Mouse (Mus musculus) kidney, postnatal 0 days (tissue): ENCODE results near the gene Spdef. TPM values are rescaled to one million over a fixed set of nuclear protein-coding genes. Genes with fewer than 3 reads are reported as not detected.

Experiments used
- ATAC-seq: fragments of 200-750 bp; cut with Nextera tagmentation; replicated peaks from 2 replicates; pipeline ENCODE4 v1.8.0; 2017; ENCODE audit warnings: low read depth, moderate number of reproducible peaks, moderate TSS enrichment, moderate library complexity; ENCODE audit not compliant: low FRiP score
- DNase-seq: peaks from one replicate; pipeline ENCODE4 v3.0.0-alpha.2; 2016; ENCODE audit warnings: low spot score
- H3K27ac ChIP-seq: fragments of 300-500 bp; sonication (generic); 2 replicates; pipeline ENCODE4 v1.5.1; 2014; ENCODE audit warnings: mild to moderate bottlenecking
- H3K27me3 ChIP-seq: fragments of 300-500 bp; sonication (generic); 2 replicates; pipeline ENCODE4 v1.6.1; 2014; ENCODE audit warnings: low read length, mixed read lengths; ENCODE audit not compliant: insufficient read depth
- H3K36me3 ChIP-seq: fragments of 300-500 bp; sonication (generic); 2 replicates; pipeline ENCODE4 v1.6.1; 2014; ENCODE audit warnings: low read length, mixed read lengths; ENCODE audit not compliant: insufficient read depth
- H3K4me1 ChIP-seq: fragments of 300-500 bp; sonication (generic); replicated peaks from 2 replicates; pipeline ENCODE4 v1.6.1; 2014; ENCODE audit warnings: antibody characterized with exemption, low read length, mixed read lengths; ENCODE audit not compliant: insufficient read depth
- H3K4me2 ChIP-seq: fragments of 300-500 bp; sonication (generic); 2 replicates; pipeline ENCODE4 v1.6.1; 2014; ENCODE audit warnings: mild to moderate bottlenecking, low read length, moderate library complexity, mixed read lengths
- H3K4me3 ChIP-seq: fragments of 300-500 bp; sonication (generic); replicated peaks from 2 replicates; pipeline ENCODE4 v1.5.1; 2014; ENCODE audit warnings: low read depth, low read length
- H3K9ac ChIP-seq: fragments of 300-500 bp; sonication (generic); 2 replicates; pipeline ENCODE4 v1.6.1; 2014; ENCODE audit warnings: low read depth, low read length
- H3K9me3 ChIP-seq: fragments of 300-500 bp; sonication (generic); replicated peaks from 2 replicates; pipeline ENCODE4 v1.6.1; 2016; ENCODE audit warnings: low read length, inconsistent platforms, mixed read lengths
- CTCF ChIP-seq: IDR thresholded peaks from 2 replicates; pipeline ENCODE4 v1.5.1; 2016; ENCODE audit warnings: antibody characterized with exemption, low read depth, mild to moderate bottlenecking, moderate library complexity
- WGBS: fragments of 180-500 bp; shearing (Covaris S2); extraction: QIAGEN DNeasy Blood & Tissue Kit; methylation state at CpG from one replicate; pipeline ENCODE4 v1.1.7; 2014; 5-methylcytosine and 5-hydroxymethylcytosine counted together
- polyA plus RNA-seq: library from polyadenylated mRNA; unstranded; fragments of >200 nt; fragmentation: Nextera tagmentation; extraction: Ambion mirVana; gene quantifications from 2 replicates; pipeline ENCODE4 v1.2.1, GENCODE M21; 2015

Spdef gene
- polyA plus RNA-seq, 1 experiment from 2014 or later: 0.30 TPM

DNA sequence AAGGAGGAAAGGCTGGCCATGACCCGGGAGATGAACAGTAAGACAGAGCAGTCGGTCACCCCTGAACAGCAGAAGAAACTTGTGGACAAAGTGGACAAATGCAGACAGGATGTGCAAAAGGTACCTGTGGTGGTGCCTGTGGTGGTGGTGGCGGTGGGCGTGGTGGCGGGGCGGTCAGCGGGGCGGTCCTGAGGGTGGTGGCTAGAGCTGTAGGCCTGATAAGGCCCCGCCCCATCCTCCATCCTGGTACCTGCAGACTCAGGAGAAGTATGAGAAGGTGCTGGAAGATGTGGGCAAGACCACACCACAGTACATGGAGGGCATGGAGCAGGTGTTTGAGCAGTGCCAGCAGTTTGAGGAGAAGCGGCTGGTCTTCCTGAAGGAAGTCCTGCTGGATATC, 23.1 kb downstream of the Spdef start:
- DNase-seq (no peak), ATAC-seq (no peak)
- 39% methylated on average over 10 of the region's 10 CpGs for WGBS
- Histone ChIP-seq H3K4me3 (no peak overlapping the region), H3K27me3 (no peaks in the 10 kb centered on the region), H3K9me3 (no peaks in the 10 kb centered on the region), H3K4me1 (no peaks in the 10 kb centered on the region), H3K9ac (no peak overlapping the region), H3K4me2 (no peak overlapping the region), H3K36me3 (no peaks in the 10 kb centered on the region), H3K27ac (no peak overlapping the region)
- no peak for TF ChIP-seq CTCF

DNA sequence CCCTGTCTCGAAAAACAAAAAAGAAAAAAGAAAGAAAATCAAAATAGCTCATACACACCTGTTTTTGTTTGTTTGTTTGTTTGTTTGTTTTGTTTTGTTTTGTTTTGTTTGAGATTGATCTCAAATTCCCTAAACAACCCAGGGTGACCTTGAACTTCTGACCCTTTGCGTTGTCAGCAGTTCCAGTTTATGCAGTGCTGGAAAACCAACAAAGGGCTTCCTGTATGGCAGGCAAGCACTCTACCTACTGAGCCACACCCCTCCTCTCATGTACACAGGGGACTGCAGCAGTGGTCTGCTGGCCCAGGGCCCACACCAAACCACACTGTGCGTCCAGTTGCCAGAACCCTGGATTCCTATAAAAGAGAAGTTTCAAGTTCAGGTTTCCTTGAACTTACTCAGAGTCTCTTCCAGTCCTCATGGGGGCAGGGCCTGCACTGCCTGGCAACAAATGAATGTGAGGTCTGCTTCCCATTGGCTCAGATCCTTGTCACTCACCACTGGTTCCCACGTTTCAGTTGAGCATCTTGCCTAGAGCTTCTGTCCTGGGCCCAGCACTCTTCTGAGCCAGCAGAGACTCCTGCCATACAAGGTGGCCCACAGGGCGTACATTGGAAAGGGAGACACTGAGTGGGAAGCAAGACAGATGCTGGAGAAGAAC, 24.7 kb downstream of the Spdef start:
- H3K27me3 ChIP-seq: no peaks in the 10 kb centered on the region
- DNase-seq (no peak), ATAC-seq (no peak)
- no peaks in the 10 kb centered on the region for H3K4me1 ChIP-seq
- no peaks in the 10 kb centered on the region for H3K9me3 ChIP-seq
- H3K27ac ChIP-seq: no peak overlapping the region
- WGBS: 63% methylated on average over 5 of the region's 5 CpGs
- no peak overlapping the region for H3K9ac ChIP-seq
- H3K36me3 ChIP-seq: no peaks in the 10 kb centered on the region
- no peak overlapping the region for H3K4me2 ChIP-seq
- TF ChIP-seq CTCF: no peak
- no peak overlapping the region for H3K4me3 ChIP-seq

DNA sequence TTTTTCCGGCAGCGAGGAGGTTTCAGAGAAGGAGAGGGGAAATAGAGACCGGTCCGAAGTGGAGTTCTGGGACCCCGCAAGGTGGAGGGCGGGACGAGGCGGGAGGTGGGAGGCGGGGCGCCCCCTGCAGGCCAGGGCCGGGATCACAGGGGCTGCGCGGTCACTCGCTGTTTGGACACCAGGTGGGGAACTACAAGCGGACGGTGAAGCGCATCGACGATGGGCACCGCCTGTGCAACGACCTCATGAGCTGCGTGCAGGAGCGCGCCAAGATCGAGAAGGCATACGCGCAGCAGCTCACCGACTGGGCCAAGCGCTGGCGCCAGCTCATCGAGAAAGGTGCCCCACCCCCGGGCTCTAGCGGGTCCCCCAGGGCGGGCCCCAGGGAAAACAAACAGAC, 26.2 kb downstream of the Spdef start:
- no peaks in the 10 kb centered on the region for H3K4me1 ChIP-seq

DNA sequence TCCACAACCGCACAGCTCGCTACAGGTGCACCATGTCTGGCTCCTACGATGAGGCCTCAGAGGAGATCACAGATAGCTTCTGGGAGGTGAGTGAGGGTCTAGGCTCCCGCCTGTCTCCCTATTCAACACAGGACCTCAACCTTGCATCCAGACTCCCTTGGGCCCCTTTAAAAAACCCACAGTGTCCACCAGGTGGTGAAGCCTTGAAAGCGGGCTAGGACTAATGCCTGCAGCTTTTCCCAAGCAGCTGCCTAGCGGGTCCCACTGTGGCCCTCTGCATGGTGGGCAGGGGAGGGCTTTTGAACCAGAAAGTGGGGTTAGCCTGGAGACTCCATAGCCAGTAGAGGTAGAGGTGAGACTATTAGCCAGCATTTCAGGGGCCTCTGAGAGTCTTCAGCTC, 26.9 kb downstream of the Spdef start:
- Histone ChIP-seq H3K27ac (no peak overlapping the region), H3K36me3 (no peaks in the 10 kb centered on the region), H3K4me1 (no peaks in the 10 kb centered on the region), H3K9ac (no peak overlapping the region), H3K9me3 (no peaks in the 10 kb centered on the region), H3K27me3 (no peaks in the 10 kb centered on the region), H3K4me3 (no peak overlapping the region), H3K4me2 (no peak overlapping the region)
- WGBS: 81% methylated on average over 6 of the region's 6 CpGs
- DNase-seq: no peak
- ATAC-seq: no peak
- no peak; the same call in 1 of the 2 replicates for TF ChIP-seq CTCF

More for the DNA sequence above, 26.2 kb downstream of the Spdef start:
- Histone ChIP-seq H3K4me3 (0 out of 2 replicates have a peak overlapping the region, but pooled peaks have one; percentile 24), H3K36me3 (no peaks in the 10 kb centered on the region), H3K27me3 (no peaks in the 10 kb centered on the region), H3K27ac (no peak overlapping the region), H3K9me3 (no peaks in the 10 kb centered on the region), H3K9ac (peak overlapping the region; percentile 46), H3K4me2 (peak overlapping the region; percentile 64)
- ATAC-seq: no peak; the same call in 1 of the 2 replicates
- under 1% methylated on average over 32 of the region's 34 CpGs for WGBS
- peak; percentile 81 for TF ChIP-seq CTCF
- DNase-seq: peak; percentile 71

DNA sequence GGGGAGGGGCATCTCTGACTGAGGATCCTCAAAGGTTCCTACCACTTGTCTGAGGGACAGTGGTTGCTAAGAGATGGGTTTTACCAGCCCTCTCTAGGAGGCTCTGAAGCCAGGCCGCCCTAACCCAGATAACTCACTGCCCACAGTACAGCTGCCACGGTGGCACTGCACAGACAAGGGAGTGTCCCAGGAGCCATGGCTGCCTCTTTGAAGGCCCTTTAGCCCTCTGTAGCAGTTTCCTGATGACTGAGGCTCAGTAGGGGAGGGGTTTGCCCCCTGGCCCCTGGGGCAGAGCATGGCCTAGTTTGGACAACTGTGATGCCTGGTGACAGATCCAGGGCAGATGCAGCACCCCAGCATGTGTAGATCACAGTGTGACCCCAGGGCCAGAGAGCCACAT, 27.9 kb downstream of the Spdef start:
- no peak overlapping the region for H3K4me2 ChIP-seq
- ATAC-seq (0 out of 2 replicates have a peak, but pooled peaks have one; percentile 21), DNase-seq (no peak)
- no peak overlapping the region for H3K4me3 ChIP-seq
- H3K9me3 ChIP-seq: no peaks in the 10 kb centered on the region
- no peaks in the 10 kb centered on the region for H3K36me3 ChIP-seq
- H3K27me3 ChIP-seq: no peaks in the 10 kb centered on the region
- H3K27ac ChIP-seq: no peak overlapping the region
- no peak overlapping the region for H3K9ac ChIP-seq
- no peaks in the 10 kb centered on the region for H3K4me1 ChIP-seq
- no peak for TF ChIP-seq CTCF
- WGBS: 51% methylated on average over 2 of the region's 2 CpGs

DNA sequence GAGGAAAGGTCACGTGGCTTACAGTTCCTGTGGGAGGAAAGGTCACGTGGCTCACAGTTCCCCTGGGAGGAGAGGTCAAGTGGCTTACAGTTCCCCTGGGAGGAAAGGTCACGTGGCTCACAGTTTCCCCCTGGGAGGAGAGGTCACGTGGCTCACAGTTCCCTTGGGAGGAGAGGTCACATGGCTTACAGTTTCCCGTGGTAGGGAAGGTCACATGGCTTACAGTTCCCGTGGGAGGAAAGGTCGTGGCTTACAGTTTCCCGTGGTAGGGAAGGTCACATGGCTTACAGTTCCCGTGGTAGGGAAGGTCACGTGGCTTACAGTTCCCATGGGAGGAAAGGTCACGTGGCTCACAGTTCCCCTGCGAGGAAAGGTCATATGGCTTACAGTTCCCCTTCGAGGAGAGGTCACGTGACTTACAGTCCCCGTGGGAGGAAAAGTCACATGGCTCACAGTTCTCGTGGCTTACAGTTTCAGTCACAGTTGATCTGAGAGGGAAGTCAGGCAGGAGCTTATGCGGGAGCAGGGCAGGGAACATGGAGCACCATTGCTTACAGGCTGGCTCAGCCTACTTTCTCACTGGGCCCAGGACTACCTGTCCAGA, 29.0 kb downstream of the Spdef start:
- Histone ChIP-seq H3K4me1 (no peaks in the 10 kb centered on the region), H3K36me3 (no peaks in the 10 kb centered on the region), H3K4me2 (no peak overlapping the region), H3K9ac (no peak overlapping the region), H3K9me3 (no peaks in the 10 kb centered on the region), H3K27me3 (no peaks in the 10 kb centered on the region), H3K4me3 (no peak overlapping the region), H3K27ac (no peak overlapping the region)
- DNase-seq (no peak), ATAC-seq (no peak)
- no peak for TF ChIP-seq CTCF
- 83% methylated on average over 17 of the region's 17 CpGs for WGBS
